Mouse (Mus musculus) gastrocnemius, adult 18-20 months (tissue): ENCODE data around the gene Jpt1. TPM values are rescaled to one million over a fixed set of nuclear protein-coding genes. Genes with fewer than 3 reads are reported as not detected.
"Not testable (repeated sequence)": the region's sequence is repeated elsewhere in the genome, so short reads cannot be mapped to it uniquely, and the experiment has no call there.

Experiments
- DNase-seq: peaks from one replicate; pipeline ENCODE4 v3.0.0; 2021; ENCODE audit warnings: low spot score
- total RNA-seq, 2 experiments: library from RNA; stranded (reverse); gene quantifications; 2 replicates each; pipeline ENCODE4 v1.2.3; 2021

Jpt1 gene
- total RNA-seq, 2 experiments from 2014 or later, result 49.7 to 52.4 TPM

GRCm38 (mm10) chr11:115476630-115477029 is 37.6 kb downstream of the Jpt1 start:
- not testable (repeated sequence) for DNase-seq

- no peak for DNase-seq
Measured at GRCm38 (mm10) chr11:115475758-115476237, 38.4 kb downstream of the Jpt1 start.

GRCm38 (mm10) chr11:115475025-115475757 is 39.0 kb downstream of the Jpt1 start, which contains the start of gene Armc7:
TSS of gene Armc7 (plus strand) at chr11:115475667.
- peak; percentile 97 for DNase-seq

GRCm38 (mm10) chr11:115473626-115474275 is 40.4 kb downstream of the Jpt1 start:
- DNase-seq, result peak; percentile 93

- DNase-seq, result no peak
Measured at GRCm38 (mm10) chr11:115472183-115472582, 42.0 kb downstream of the Jpt1 start.

GRCm38 (mm10) chr11:115467217-115467618 is 47.0 kb downstream of the Jpt1 start:
- DNase-seq, result no peak

GRCm38 (mm10) chr11:115464851-115465250 is 49.3 kb downstream of the Jpt1 start:
- no peak for DNase-seq

- no peak for DNase-seq
Measured at GRCm38 (mm10) chr11:115463397-115463796, 50.8 kb downstream of the Jpt1 start.

- DNase-seq, result no peak
Measured at GRCm38 (mm10) chr11:115462243-115462891, 51.8 kb downstream of the Jpt1 start, which contains the start of gene Slc16a5. TSS of gene Slc16a5 (plus strand) at chr11:115462474.

GRCm38 (mm10) chr11:115461846-115462242 is 52.3 kb downstream of the Jpt1 start:
- DNase-seq, result no peak

- DNase-seq, result no peak
Measured at GRCm38 (mm10) chr11:115460976-115461375, 53.2 kb downstream of the Jpt1 start.

GRCm38 (mm10) chr11:115457405-115457804 is 56.8 kb downstream of the Jpt1 start:
- DNase-seq, result no peak

GRCm38 (mm10) chr11:115456182-115456581 is 58.0 kb downstream of the Jpt1 start:
- DNase-seq, result no peak

GRCm38 (mm10) chr11:115455619-115456018 is 58.6 kb downstream of the Jpt1 start:
- no peak for DNase-seq

- not testable (repeated sequence) for DNase-seq
Measured at GRCm38 (mm10) chr11:115454822-115455221, 59.4 kb downstream of the Jpt1 start.

- no peak for DNase-seq
Measured at GRCm38 (mm10) chr11:115453306-115453705, 60.9 kb downstream of the Jpt1 start.

- no peak for DNase-seq
Measured at GRCm38 (mm10) chr11:115452281-115452860, 61.8 kb downstream of the Jpt1 start.

GRCm38 (mm10) chr11:115451781-115452241 is 62.4 kb downstream of the Jpt1 start:
- DNase-seq, result no peak

GRCm38 (mm10) chr11:115450176-115450575 is 64.0 kb downstream of the Jpt1 start:
- no peak for DNase-seq

- DNase-seq, result no peak
Measured at GRCm38 (mm10) chr11:115448998-115449397, 65.2 kb downstream of the Jpt1 start.

- no peak for DNase-seq
Measured at GRCm38 (mm10) chr11:115448075-115448474, 66.1 kb downstream of the Jpt1 start.
